Mouse (Mus musculus): ENCODE measurements around the gene Prm2. TPM values are rescaled to one million over a fixed set of nuclear protein-coding genes. Genes with fewer than 3 reads are reported as not detected.
A peak's percentile ranks its signal among the peaks of the same experiment; 100 is the strongest.
"Not testable (repeated sequence)": the region's sequence is repeated elsewhere in the genome, so short reads cannot be mapped to it uniquely, and the experiment has no call there.

The Prm2 gene
- total RNA-seq, 1 experiment from 2014 or later = not detected

- ATAC-seq (replicated peaks in 1 of 2; ENCODE audit: insufficient read depth in 1 of 2, low FRiP score in 2 of 2, low TSS enrichment in 1 of 2, low read depth in 1 of 2, poor library complexity in 2 of 2, severe bottlenecking in 2 of 2) = no peak
Observed at GRCm38 (mm10) chr16:10819966-10820365, 24.0 kb upstream of the Prm2 start.

- no peak for ATAC-seq (replicated peaks in 1 of 2; ENCODE audit: insufficient read depth in 1 of 2, low FRiP score in 2 of 2, low TSS enrichment in 1 of 2, low read depth in 1 of 2, poor library complexity in 2 of 2, severe bottlenecking in 2 of 2)
Observed at GRCm38 (mm10) chr16:10818579-10819135, 22.7 kb upstream of the Prm2 start.

GRCm38 (mm10) chr16:10814864-10815263 lies 18.9 kb upstream of the Prm2 start:
- ATAC-seq (replicated peaks in 1 of 2; ENCODE audit: insufficient read depth in 1 of 2, low FRiP score in 2 of 2, low TSS enrichment in 1 of 2, low read depth in 1 of 2, poor library complexity in 2 of 2, severe bottlenecking in 2 of 2) = peak; percentile 75

- no peak for ATAC-seq (replicated peaks in 1 of 2; ENCODE audit: insufficient read depth in 1 of 2, low FRiP score in 2 of 2, low TSS enrichment in 1 of 2, low read depth in 1 of 2, poor library complexity in 2 of 2, severe bottlenecking in 2 of 2)
Observed at GRCm38 (mm10) chr16:10813726-10814125, 17.8 kb upstream of the Prm2 start.

GRCm38 (mm10) chr16:10812865-10813371 lies 17.0 kb upstream of the Prm2 start, which contains the start of gene Gm11172:
TSS of gene Gm11172 (plus strand) at chr16:10812915.
- ATAC-seq (replicated peaks in 1 of 2; ENCODE audit: insufficient read depth in 1 of 2, low FRiP score in 2 of 2, low TSS enrichment in 1 of 2, low read depth in 1 of 2, poor library complexity in 2 of 2, severe bottlenecking in 2 of 2) = peak; percentile 19 to 29; a peak in 1 of 4 replicates

- ATAC-seq (replicated peaks in 1 of 2; ENCODE audit: insufficient read depth in 1 of 2, low FRiP score in 2 of 2, low TSS enrichment in 1 of 2, low read depth in 1 of 2, poor library complexity in 2 of 2, severe bottlenecking in 2 of 2) = no peak
Observed at GRCm38 (mm10) chr16:10810376-10810775, 14.4 kb upstream of the Prm2 start.

GRCm38 (mm10) chr16:10805789-10806527 lies 10.0 kb upstream of the Prm2 start, which contains the start of gene Prm1:
TSS of gene Prm1 (minus strand) at chr16:10805839.
- peak; percentile 39 to 56; a peak in 2 of 4 replicates for ATAC-seq (replicated peaks in 1 of 2; ENCODE audit: insufficient read depth in 1 of 2, low FRiP score in 2 of 2, low TSS enrichment in 1 of 2, low read depth in 1 of 2, poor library complexity in 2 of 2, severe bottlenecking in 2 of 2)

GRCm38 (mm10) chr16:10802420-10802819 lies 6.5 kb upstream of the Prm2 start:
- not testable (repeated sequence) for ATAC-seq (replicated peaks in 1 of 2; ENCODE audit: insufficient read depth in 1 of 2, low FRiP score in 2 of 2, low TSS enrichment in 1 of 2, low read depth in 1 of 2, poor library complexity in 2 of 2, severe bottlenecking in 2 of 2)

- ATAC-seq (replicated peaks in 1 of 2; ENCODE audit: insufficient read depth in 1 of 2, low FRiP score in 2 of 2, low TSS enrichment in 1 of 2, low read depth in 1 of 2, poor library complexity in 2 of 2, severe bottlenecking in 2 of 2) = no peak
Observed at GRCm38 (mm10) chr16:10790702-10791101, 5.2 kb downstream of the Prm2 start, which contains the start of gene Prm3. TSS of gene Prm3 (minus strand) at chr16:10790914.

GRCm38 (mm10) chr16:10788866-10789265 lies 7.1 kb downstream of the Prm2 start:
- no peak for ATAC-seq (replicated peaks in 1 of 2; ENCODE audit: insufficient read depth in 1 of 2, low FRiP score in 2 of 2, low TSS enrichment in 1 of 2, low read depth in 1 of 2, poor library complexity in 2 of 2, severe bottlenecking in 2 of 2)

- no peak for ATAC-seq (replicated peaks in 1 of 2; ENCODE audit: insufficient read depth in 1 of 2, low FRiP score in 2 of 2, low TSS enrichment in 1 of 2, low read depth in 1 of 2, poor library complexity in 2 of 2, severe bottlenecking in 2 of 2)
Observed at GRCm38 (mm10) chr16:10788271-10788670, 7.7 kb downstream of the Prm2 start, which contains the start of gene Tnp2. TSS of gene Tnp2 (minus strand) at chr16:10788660.

- ATAC-seq (replicated peaks in 1 of 2; ENCODE audit: insufficient read depth in 1 of 2, low FRiP score in 2 of 2, low TSS enrichment in 1 of 2, low read depth in 1 of 2, poor library complexity in 2 of 2, severe bottlenecking in 2 of 2) = no peak
Observed at GRCm38 (mm10) chr16:10787548-10788058, 8.3 kb downstream of the Prm2 start.

GRCm38 (mm10) chr16:10786782-10787547 lies 9.0 kb downstream of the Prm2 start:
- no peak for ATAC-seq (replicated peaks in 1 of 2; ENCODE audit: insufficient read depth in 1 of 2, low FRiP score in 2 of 2, low TSS enrichment in 1 of 2, low read depth in 1 of 2, poor library complexity in 2 of 2, severe bottlenecking in 2 of 2)

GRCm38 (mm10) chr16:10786288-10786687 lies 9.6 kb downstream of the Prm2 start:
- peak; percentile 47 to 61 for ATAC-seq (replicated peaks in 1 of 2; ENCODE audit: insufficient read depth in 1 of 2, low FRiP score in 2 of 2, low TSS enrichment in 1 of 2, low read depth in 1 of 2, poor library complexity in 2 of 2, severe bottlenecking in 2 of 2)

GRCm38 (mm10) chr16:10785371-10786231 lies 10.3 kb downstream of the Prm2 start, which contains the start of gene Socs1:
TSS of gene Socs1 (minus strand) at chr16:10785536.
- peak; percentile 59 to 70 for ATAC-seq (replicated peaks in 1 of 2; ENCODE audit: insufficient read depth in 1 of 2, low FRiP score in 2 of 2, low TSS enrichment in 1 of 2, low read depth in 1 of 2, poor library complexity in 2 of 2, severe bottlenecking in 2 of 2)

GRCm38 (mm10) chr16:10784793-10785370 lies 11.1 kb downstream of the Prm2 start:
- peak; percentile 37 to 47 for ATAC-seq (replicated peaks in 1 of 2; ENCODE audit: insufficient read depth in 1 of 2, low FRiP score in 2 of 2, low TSS enrichment in 1 of 2, low read depth in 1 of 2, poor library complexity in 2 of 2, severe bottlenecking in 2 of 2)

Measured in hematopoietic stem cell, adult 5-6 weeks (primary cell).